Mouse (Mus musculus) G1E-ER4 (cell line): ENCODE results near the gene Fam241b. TPM values are rescaled to one million over a fixed set of nuclear protein-coding genes. Genes with fewer than 3 reads are reported as not detected.

Experiments
- GATA1 ChIP-seq: IDR thresholded peaks from one replicate; pipeline ENCODE4 v1.8.0; 2012; ENCODE audit warnings: low read length, inconsistent platforms
- polyA plus RNA-seq: library from polyadenylated mRNA; stranded (reverse); fragments of >175 nt; gene quantifications from 2 replicates; pipeline ENCODE4 v1.2.3, GENCODE M21; 2012

Gene Fam241b
- 3.8 and 4.6 TPM in 2 replicates for polyA plus RNA-seq

- TF ChIP-seq GATA1 = no peak
Measured at GRCm38 (mm10) chr10:62143820-62144219, at the start of gene Fam241b. Gene Fam241b (minus strand): TSS chr10:62143920.

DNA sequence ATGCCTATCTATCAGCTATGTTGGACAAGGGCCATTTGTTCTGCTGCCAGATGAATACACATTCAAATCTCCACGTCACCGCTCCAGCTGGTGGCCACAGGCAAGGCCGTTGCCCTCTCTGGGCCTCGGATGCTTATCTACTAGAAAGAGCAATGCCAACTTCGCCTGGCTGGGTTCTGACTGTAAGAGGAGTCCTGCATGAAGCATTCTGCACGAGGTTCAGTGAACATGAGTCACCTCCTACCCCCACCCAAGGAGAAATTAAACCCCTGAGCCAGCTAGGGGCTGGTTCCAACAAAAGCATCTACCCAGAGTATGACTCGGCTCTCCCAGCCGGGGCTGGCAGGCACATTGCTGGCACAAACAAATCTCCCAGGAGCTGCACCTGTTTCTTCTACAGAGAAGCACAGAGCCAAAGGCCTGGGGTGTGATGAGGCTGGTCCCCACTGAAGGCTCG lies 49.0 kb upstream of the Fam241b start:
- TF ChIP-seq GATA1 = no peak

DNA sequence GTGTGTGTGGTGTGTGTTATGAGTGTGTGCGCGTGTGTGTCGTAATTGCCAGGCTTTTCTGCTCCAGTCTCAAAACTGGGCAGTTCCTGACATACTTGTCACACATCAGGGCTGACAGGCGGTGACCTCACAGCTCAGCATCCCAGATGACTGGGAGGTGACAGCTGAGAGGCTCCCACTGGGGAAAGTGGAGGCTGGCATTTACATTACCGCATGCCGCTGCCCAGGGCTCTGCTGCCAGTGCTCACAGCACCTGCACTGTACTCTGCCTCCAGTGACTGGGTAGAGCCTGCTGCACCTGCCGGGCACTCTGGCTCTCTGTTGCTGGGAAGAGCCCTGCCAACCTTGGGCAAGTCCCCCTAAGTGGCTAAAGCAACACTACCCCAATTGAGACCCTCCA lies 47.1 kb upstream of the Fam241b start:
- no peak for TF ChIP-seq GATA1

DNA sequence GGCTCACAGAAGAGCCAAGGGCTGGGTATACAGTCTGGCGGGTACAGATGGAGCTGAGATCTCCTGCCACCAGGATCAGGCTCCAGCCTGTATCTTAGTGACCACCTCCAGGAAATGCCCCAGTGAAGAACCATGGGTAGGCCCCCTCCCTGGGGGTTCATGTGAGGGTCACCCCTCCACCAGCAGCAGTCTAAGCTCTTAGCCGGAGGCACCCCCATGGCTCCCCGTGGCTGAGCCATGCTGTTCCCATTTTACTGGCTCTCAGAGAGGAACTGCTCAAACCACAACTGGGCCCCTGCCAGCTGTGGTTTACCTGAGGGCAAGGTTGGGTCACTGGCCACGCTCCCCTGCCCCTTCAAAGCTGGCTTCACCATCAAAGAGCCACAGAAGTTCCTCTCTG lies 46.2 kb upstream of the Fam241b start:
- no peak for TF ChIP-seq GATA1

GRCm38 (mm10) chr10:62189303-62189702 lies 45.6 kb upstream of the Fam241b start:
- TF ChIP-seq GATA1 = no peak

DNA sequence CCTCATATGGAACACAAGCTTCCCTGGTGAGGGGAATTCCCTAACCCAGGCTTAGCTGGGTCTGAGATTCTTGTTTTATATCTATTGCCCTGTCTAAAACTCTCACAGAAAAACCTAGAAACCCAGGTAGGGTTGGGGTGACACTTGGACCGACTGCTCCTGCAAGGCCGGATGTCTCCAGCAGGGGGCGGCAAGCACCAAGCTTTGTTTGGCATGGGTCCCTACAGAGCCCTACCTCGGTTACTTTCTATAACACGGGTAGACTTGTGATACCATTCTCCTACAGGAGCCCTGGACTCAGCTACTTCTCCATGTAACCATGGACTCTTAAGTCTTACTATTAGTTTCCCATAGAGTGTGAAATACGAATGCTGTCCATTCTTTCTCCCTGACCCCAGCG lies 43.2 kb upstream of the Fam241b start:
- no peak for TF ChIP-seq GATA1

GRCm38 (mm10) chr10:62183053-62183452 lies 39.3 kb upstream of the Fam241b start:
- no peak for TF ChIP-seq GATA1

GRCm38 (mm10) chr10:62182471-62183014 lies 38.8 kb upstream of the Fam241b start:
- TF ChIP-seq GATA1 = no peak

DNA sequence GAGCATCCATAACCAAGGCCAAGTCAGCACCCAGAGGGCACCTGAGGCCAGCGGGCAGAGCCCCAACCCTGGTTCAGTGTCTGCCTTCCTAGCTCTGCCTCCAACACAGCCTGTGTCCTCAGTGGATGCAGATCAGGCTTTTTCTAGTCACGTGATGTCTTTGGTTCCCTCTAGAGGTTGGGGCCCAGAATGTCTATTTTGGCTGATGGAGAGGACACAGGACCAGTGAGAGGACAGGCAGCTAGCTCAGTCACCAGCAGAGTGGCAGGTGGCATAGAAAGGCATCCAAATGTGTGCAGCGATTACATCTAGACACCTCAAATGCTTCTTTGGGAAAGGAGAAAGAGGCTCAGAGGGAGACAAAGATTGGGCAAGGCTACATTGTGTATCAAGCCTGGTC lies 38.0 kb upstream of the Fam241b start:
- no peak for TF ChIP-seq GATA1

GRCm38 (mm10) chr10:62179944-62180343 lies 36.2 kb upstream of the Fam241b start:
- TF ChIP-seq GATA1 = no peak

- TF ChIP-seq GATA1 = no peak
Measured at GRCm38 (mm10) chr10:62174533-62175313, 31.0 kb upstream of the Fam241b start.

- no peak for TF ChIP-seq GATA1
Measured at GRCm38 (mm10) chr10:62173941-62174448, 30.3 kb upstream of the Fam241b start.

DNA sequence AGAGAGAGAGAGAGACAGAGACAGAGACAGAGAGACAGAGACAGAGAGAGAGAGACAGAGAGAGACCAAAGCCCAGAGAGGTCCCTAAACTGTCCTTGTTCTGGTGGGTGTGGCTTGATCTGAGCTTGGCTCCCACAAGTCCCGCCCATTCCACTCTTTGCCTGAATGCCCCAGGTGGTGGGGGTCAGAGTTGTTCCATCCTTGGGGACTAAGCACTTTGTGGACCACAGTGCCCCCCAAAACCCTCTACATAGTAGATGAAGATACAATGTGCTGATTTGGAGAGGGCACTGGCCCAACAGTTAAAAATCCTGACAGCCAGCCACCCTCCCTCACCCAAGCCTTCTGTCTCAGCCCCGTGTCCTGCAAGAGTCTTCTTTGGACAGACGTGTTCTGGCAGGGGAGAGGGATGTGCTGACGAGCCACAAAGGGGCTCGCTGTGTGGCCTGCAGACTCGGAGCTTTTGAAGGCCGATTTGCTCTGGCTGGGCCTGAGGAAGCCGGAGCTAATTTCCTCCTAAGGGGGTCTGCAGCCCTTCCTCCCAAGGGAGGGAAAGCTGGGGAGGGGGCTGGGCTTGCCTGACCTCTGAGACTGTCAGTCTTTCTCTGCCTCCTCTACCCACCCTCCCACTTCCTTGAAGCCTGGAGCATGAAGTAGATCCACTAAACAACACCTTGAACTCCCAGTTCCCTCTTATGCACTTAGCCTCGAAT lies 29.3 kb upstream of the Fam241b start:
- no peak for TF ChIP-seq GATA1

GRCm38 (mm10) chr10:62162410-62162809 lies 18.7 kb upstream of the Fam241b start:
- TF ChIP-seq GATA1 = no peak

GRCm38 (mm10) chr10:62149929-62150328 lies 6.2 kb upstream of the Fam241b start:
- TF ChIP-seq GATA1 = no peak
